Mouse (Mus musculus): ENCODE results near the gene Zswim1. TPM values are rescaled to one million over a fixed set of nuclear protein-coding genes. Genes with fewer than 3 reads are reported as not detected.

Zswim1 gene
- polyA plus RNA-seq, 1 experiment = 0.71 TPM

DNA sequence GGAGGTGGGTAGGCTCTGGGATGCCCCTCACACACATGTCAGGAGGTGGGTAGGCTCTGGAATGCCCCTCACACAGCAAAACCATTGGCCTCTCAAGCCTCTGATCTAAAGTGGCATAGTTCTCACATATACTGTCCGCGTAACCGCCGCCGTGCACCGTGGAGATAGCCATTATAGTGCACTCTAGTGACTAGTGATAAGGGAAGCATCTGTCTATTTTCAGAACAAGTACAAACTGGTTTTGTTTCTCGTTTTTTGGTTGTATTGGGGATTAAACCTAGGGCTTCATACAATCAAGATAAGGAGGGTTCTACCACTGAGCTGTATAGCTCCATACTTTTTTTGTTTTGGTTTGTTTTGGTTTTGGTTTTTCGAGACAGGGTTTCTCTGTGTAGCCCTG is 6.7 kb upstream of the Zswim1 start:
- no peak; the same call in 1 of the 2 replicates for TF ChIP-seq GATA1 (IDR thresholded peaks at IDR 0.05; ENCODE audit: low read length)
- no peak for TF ChIP-seq TAL1 (IDR thresholded peaks at IDR 0.05; ENCODE audit: low read length)
- H3K9me3 ChIP-seq (ENCODE audit: control insufficient read depth, low read length) = no peaks in the 10 kb centered on the region
- H3K4me3 ChIP-seq (replicated peaks) = no peak overlapping the region
- H3K4me1 ChIP-seq (ENCODE audit: control insufficient read depth) = peaks cover 31% of the 10 kb centered on the region
- peaks cover 50% of the 10 kb centered on the region for H3K36me3 ChIP-seq (ENCODE audit: control insufficient read depth)
- H3K27me3 ChIP-seq (ENCODE audit: control insufficient read depth) = no peaks in the 10 kb centered on the region

DNA sequence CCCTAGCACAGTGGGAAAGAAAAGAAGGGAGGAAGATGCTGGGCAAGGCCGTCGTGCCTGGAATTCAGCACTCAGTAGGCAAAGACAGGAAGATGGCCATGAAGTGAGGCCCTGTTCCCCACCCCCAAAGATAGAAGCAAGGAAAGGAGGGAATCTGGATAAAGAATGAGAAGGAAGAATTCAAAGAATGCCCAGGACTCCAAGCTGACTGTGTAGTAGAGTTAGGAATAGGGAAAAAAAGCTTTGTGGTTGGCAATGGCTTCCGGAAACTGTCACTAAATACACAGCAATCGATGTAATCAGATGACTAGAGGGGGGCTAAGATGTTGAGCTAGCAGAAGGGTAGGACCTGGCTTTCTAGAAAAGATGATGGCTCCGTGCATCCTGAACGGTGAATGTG is 5.3 kb upstream of the Zswim1 start:
- Histone ChIP-seq H3K4me3 (replicated peaks) (no peak overlapping the region), H3K36me3 (ENCODE audit: control insufficient read depth) (peaks cover 57% of the 10 kb centered on the region), H3K9me3 (ENCODE audit: control insufficient read depth, low read length) (no peaks in the 10 kb centered on the region), H3K4me1 (ENCODE audit: control insufficient read depth) (peaks cover 42% of the 10 kb centered on the region), H3K27me3 (ENCODE audit: control insufficient read depth) (no peaks in the 10 kb centered on the region)
- TF ChIP-seq TAL1 (IDR thresholded peaks at IDR 0.05; ENCODE audit: low read length) = no peak
- no peak for TF ChIP-seq GATA1 (IDR thresholded peaks at IDR 0.05; ENCODE audit: low read length)

DNA sequence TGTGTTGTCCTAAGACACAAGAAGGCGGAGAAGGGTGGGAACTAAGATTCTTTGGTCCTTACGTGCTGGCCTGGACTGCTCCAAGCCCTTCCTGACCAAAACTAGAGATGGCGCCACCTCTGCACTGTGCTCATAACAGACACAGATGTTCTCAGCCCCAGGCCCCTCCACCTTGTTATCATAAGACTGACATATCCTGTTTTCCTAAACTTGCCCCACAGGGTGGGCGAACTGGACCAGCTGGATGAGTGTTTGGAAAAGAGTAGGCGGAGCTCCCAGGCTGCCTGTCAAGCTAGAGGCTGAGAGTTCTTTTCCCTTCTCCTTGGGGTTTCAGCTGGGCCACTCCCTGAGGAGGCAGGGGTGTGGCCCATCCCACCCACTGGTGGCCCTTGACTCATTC is 4.8 kb upstream of the Zswim1 start:
- TF ChIP-seq TAL1 (IDR thresholded peaks at IDR 0.05; ENCODE audit: low read length) (no peak), GATA1 (IDR thresholded peaks at IDR 0.05; ENCODE audit: low read length) (no peak)
- Histone ChIP-seq H3K4me1 (ENCODE audit: control insufficient read depth) (peaks cover 47% of the 10 kb centered on the region), H3K36me3 (ENCODE audit: control insufficient read depth) (peaks cover 53% of the 10 kb centered on the region)

DNA sequence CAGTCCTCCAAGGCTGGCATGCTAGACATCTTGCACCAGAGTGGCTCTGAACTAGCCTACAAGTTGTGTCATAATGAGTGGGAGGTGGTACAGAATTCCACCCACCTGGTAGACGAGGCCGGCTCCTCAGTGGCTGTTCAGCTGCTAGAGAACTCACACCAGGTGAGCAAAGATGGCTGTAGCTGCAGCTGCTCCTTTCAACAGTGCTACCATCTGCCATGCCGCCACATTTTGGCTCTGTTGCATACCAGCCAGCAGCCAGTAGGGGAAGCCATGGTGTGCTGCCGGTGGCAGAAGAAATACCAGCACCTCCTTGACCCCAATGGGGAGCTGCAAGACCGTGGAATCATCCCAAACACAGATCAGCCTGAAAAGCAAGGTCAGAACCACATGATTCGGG is 1.4 kb upstream of the Zswim1 start:
- Histone ChIP-seq H3K27me3 (ENCODE audit: control insufficient read depth) (no peaks in the 10 kb centered on the region), H3K4me1 (ENCODE audit: control insufficient read depth) (peaks cover 46% of the 10 kb centered on the region), H3K4me3 (replicated peaks) (no peak overlapping the region), H3K9me3 (ENCODE audit: control insufficient read depth, low read length) (peaks cover 5% of the 10 kb centered on the region; the same call in 1 of the 2 replicates), H3K36me3 (ENCODE audit: control insufficient read depth) (peaks cover 49% of the 10 kb centered on the region)
- TF ChIP-seq GATA1 (IDR thresholded peaks at IDR 0.05; ENCODE audit: low read length) (no peak), TAL1 (IDR thresholded peaks at IDR 0.05; ENCODE audit: low read length) (no peak)

More for the DNA sequence above, 4.8 kb upstream of the Zswim1 start:
- Histone ChIP-seq H3K4me3 (replicated peaks) (no peak overlapping the region), H3K9me3 (ENCODE audit: control insufficient read depth, low read length) (no peaks in the 10 kb centered on the region), H3K27me3 (ENCODE audit: control insufficient read depth) (no peaks in the 10 kb centered on the region)

DNA sequence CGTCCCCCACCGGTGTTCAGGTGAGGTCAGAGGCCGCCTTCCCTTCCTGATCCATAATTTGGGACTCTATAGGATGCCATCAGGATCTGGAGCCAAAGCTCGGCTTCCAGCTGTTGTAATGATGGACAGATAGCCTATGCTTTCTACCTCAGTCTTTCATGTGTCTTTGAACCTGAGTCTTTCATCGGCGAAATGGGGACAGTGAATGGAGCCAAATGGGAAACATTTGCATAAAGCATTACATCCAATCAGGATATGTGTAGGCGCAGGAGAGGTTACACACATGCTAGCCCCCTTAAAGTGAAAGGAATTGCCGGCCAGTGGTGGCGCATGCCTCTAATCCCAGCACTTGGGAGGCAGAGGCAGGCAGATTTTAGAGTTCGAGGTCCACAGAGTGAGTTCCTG is 697 bp downstream of the Zswim1 start:
- TF ChIP-seq GATA1 (IDR thresholded peaks at IDR 0.05; ENCODE audit: low read length) = no peak
- TF ChIP-seq TAL1 (IDR thresholded peaks at IDR 0.05; ENCODE audit: low read length) = no peak
- H3K36me3 ChIP-seq (ENCODE audit: control insufficient read depth) = peaks cover 66% of the 10 kb centered on the region

DNA sequence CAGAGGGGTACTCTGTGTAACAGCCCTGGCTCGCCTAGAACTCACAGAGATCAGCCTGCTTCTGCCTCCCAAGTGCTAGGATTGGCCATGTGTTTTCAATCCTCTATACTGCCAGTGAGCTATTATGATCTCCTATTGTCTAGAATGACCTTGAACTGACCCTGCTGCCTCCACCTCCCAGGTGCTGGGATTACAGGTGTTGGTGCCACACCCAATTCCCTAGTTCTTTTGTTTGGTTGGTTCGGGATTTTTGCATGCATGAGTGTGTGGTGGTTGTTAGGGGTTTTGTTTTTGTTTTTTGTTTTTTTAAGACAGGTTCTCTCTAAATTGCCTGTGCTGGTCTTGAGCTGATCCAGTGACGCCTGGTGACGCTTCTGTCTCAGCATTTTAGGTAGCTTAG is 1.5 kb downstream of the Zswim1 start:
- Histone ChIP-seq H3K36me3 (ENCODE audit: control insufficient read depth) (peaks cover 72% of the 10 kb centered on the region), H3K4me1 (ENCODE audit: control insufficient read depth) (peaks cover 48% of the 10 kb centered on the region), H3K4me3 (replicated peaks) (peak overlapping the region; percentile 82), H3K27me3 (ENCODE audit: control insufficient read depth) (no peaks in the 10 kb centered on the region), H3K9me3 (ENCODE audit: control insufficient read depth, low read length) (peaks cover 5% of the 10 kb centered on the region; the same call in 1 of the 2 replicates)
- TF ChIP-seq GATA1 (IDR thresholded peaks at IDR 0.05; ENCODE audit: low read length) = no peak
- no peak for TF ChIP-seq TAL1 (IDR thresholded peaks at IDR 0.05; ENCODE audit: low read length)

More for the DNA sequence above, 697 bp downstream of the Zswim1 start:
- no peaks in the 10 kb centered on the region for H3K27me3 ChIP-seq (ENCODE audit: control insufficient read depth)
- peaks cover 5% of the 10 kb centered on the region; the same call in 1 of the 2 replicates for H3K9me3 ChIP-seq (ENCODE audit: control insufficient read depth, low read length)
- H3K4me3 ChIP-seq (replicated peaks) = peak overlapping the region; percentile 82
- H3K4me1 ChIP-seq (ENCODE audit: control insufficient read depth) = peaks cover 48% of the 10 kb centered on the region

DNA sequence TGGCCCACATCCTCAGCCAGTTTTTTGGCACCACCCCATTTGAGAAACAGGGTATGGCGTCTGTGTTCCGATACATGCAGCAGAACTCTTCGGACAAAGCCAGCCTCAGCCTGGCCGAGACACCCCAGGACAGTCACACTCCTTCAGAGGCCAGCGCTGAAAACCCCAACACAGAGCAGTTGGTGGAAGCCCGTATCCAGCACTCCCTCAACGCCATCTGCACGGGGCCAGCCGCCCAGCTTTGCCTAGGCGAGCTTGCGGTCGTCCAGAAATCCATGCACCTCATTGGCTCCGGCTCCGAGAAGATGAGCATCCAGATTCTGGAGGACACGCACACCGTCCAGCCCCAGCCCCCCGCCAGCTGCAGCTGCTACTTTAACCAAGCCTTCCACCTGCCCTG is 3.0 kb downstream of the Zswim1 start:
- no peak overlapping the region for H3K4me3 ChIP-seq (replicated peaks)
- H3K36me3 ChIP-seq (ENCODE audit: control insufficient read depth) = peaks cover 59% of the 10 kb centered on the region
- TF ChIP-seq TAL1 (IDR thresholded peaks at IDR 0.05; ENCODE audit: low read length) = no peak
- no peak for TF ChIP-seq GATA1 (IDR thresholded peaks at IDR 0.05; ENCODE audit: low read length)
- peaks cover 5% of the 10 kb centered on the region; the same call in 1 of the 2 replicates for H3K9me3 ChIP-seq (ENCODE audit: control insufficient read depth, low read length)
- peaks cover 48% of the 10 kb centered on the region for H3K4me1 ChIP-seq (ENCODE audit: control insufficient read depth)
- no peaks in the 10 kb centered on the region for H3K27me3 ChIP-seq (ENCODE audit: control insufficient read depth)

DNA sequence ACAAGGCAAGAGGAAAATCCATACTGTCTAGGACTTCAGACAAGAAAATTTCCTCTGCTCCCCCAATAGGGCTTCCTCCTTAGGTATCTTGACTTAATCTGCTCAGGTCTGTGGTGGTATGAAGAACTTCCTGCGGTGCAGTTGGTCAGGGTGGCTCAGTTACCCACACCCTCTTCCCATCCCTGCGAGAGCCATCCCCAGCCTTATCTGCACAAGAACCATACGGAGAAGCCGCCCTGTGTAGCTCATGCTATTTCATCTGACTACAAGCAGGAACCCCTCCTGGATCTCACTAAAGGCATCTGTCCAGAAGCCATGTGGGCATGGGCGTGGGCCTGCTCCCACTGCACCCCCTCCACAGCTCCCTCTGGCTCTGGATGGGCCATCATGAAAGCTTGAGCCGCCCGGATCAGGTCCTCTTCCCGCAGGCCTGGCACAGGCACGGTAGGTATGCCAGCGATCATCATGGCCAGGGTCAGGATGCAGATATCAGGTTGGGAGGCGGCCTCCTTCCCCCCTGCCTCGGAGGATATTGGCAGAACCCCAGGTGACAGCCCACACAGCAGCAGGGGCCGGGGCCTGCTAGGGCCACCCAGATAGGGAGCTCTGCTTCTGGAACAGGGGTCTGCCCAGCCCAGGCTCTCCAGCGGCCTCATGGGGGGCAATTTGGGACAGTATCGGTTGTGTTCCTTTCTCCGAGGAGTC is 4.8 kb downstream of the Zswim1 start:
- Histone ChIP-seq H3K9me3 (ENCODE audit: control insufficient read depth, low read length) (peaks cover 5% of the 10 kb centered on the region; the same call in 1 of the 2 replicates), H3K27me3 (ENCODE audit: control insufficient read depth) (no peaks in the 10 kb centered on the region), H3K4me3 (replicated peaks) (no peak overlapping the region), H3K36me3 (ENCODE audit: control insufficient read depth) (peaks cover 46% of the 10 kb centered on the region), H3K4me1 (ENCODE audit: control insufficient read depth) (peaks cover 37% of the 10 kb centered on the region)
- TF ChIP-seq GATA1 (IDR thresholded peaks at IDR 0.05; ENCODE audit: low read length) (no peak), TAL1 (IDR thresholded peaks at IDR 0.05; ENCODE audit: low read length) (no peak)

DNA sequence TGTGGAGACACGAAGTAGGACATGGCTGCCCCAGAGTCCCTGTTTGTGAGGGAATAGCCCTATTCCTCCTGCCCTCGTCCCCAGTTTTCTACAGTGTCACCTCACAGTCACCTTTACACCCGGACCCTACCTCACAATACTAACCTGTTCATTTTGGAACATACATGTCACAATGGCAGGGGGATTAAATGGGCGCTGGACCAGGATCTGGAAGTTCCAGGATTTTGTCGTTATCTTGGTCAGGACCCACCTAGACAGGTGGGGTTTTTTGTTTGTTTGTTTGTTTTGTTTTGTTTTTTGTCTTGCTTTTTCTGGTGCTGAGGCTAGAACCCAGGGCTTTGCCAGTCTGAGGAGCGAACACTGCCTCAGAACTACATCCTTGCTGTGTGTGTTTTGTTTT is 6.0 kb downstream of the Zswim1 start, which contains the start of gene Spata25:
Spata25 (minus strand) TSS at position 101 of the 400 bp plus-strand sequence.
- Histone ChIP-seq H3K9me3 (ENCODE audit: control insufficient read depth, low read length) (peaks cover 5% of the 10 kb centered on the region; the same call in 1 of the 2 replicates), H3K4me1 (ENCODE audit: control insufficient read depth) (peaks cover 38% of the 10 kb centered on the region), H3K27me3 (ENCODE audit: control insufficient read depth) (no peaks in the 10 kb centered on the region), H3K36me3 (ENCODE audit: control insufficient read depth) (peaks cover 46% of the 10 kb centered on the region), H3K4me3 (replicated peaks) (no peak within 1 kb of the TSS)
- TF ChIP-seq GATA1 (IDR thresholded peaks at IDR 0.05; ENCODE audit: low read length) (no peak), TAL1 (IDR thresholded peaks at IDR 0.05; ENCODE audit: low read length) (no peak)

Measured in erythroblast, embryonic 14.5 days (primary cell).